Mouse (Mus musculus) layer of hippocampus, postnatal 14 days (tissue): ENCODE data around the gene Pcp4l1. TPM values are rescaled to one million over a fixed set of nuclear protein-coding genes. Genes with fewer than 3 reads are reported as not detected.
A peak's percentile ranks its signal among the peaks of the same experiment; 100 is the strongest.

ENCODE experiments used
- DNase-seq, 2 experiments: peaks; one replicate each; pipeline ENCODE4 v3.0.0; 2021 to 2022; ENCODE audit warnings: low spot score in 2 of 2, mixed read lengths in 1 of 2
- total RNA-seq, 2 experiments: library from RNA; stranded (reverse); gene quantifications; 2 replicates each; pipeline ENCODE4 v1.2.3; 2021

The Pcp4l1 gene
- total RNA-seq, 2 experiments from 2014 or later: 43.1 to 44.4 TPM

DNA sequence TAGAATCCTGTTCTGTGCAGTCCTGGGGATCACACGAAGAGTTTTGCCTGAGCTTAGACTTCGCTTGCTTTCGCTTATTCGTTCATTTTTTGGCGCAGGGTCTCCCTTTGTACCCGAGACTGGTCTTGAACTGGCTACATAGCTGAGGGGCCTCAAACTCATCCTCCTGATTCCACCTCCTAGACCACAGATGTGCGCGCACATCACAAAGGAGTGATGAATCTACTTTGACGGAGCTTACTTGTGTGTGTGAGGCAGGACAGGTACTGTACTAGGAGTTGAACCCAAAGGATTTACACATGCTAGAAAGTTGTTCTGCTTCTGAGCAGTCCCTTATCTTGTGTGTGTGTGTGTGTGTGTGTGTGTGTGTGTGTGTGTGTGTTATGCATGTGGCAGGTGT, 5.2 kb downstream of the Pcp4l1 start:
- DNase-seq: no peak

DNA sequence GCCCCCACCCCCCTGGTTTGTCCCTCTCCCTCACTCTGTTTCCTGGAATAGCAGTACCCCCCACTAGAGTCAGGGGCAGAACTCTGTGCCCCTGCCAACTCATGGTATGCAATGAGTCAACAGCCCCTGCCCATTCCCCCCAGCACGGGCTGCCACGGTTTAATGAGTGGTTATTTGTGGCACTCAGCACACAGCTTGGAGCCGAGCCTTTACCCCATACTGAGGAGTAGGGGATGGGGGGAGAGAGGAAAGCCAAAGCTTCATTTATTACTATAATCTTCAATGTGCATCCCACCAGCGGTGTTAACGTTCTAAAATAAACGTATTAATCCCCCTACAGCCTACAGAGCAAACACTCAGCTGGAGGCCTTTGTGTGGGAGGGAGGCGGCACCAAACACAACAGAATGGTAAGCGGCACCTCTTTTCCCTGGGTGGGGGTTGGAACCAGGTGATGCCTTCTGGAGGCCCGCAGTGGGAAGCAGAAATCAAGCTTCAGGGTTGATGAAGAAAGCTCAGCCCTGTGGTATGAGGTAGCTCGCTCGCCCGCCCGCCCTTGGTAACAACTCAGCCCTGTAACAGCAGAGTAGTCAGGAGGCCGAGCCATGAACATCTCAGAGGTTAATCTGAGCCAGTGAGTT, 6.5 kb downstream of the Pcp4l1 start:
- DNase-seq: no peak

DNA sequence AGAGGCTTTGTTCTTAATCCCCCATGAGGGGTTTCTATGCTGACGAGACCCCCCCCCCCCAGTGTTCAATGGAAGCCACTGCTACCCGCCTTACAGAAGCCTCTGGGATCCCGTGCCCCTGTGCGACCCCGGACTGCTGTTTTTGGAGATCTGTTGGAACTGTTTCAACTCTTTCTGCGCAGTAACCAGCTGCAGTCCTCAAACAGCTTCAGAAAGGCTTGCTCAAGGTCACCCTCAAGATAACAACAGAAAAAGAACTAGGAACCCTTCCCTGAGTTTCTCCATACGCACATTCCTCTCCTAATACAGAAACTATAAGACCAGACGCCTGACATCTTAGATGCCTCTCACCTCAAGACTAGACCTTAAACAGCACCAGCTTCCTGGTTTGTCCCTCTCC, 7.0 kb downstream of the Pcp4l1 start:
- no peak for DNase-seq

DNA sequence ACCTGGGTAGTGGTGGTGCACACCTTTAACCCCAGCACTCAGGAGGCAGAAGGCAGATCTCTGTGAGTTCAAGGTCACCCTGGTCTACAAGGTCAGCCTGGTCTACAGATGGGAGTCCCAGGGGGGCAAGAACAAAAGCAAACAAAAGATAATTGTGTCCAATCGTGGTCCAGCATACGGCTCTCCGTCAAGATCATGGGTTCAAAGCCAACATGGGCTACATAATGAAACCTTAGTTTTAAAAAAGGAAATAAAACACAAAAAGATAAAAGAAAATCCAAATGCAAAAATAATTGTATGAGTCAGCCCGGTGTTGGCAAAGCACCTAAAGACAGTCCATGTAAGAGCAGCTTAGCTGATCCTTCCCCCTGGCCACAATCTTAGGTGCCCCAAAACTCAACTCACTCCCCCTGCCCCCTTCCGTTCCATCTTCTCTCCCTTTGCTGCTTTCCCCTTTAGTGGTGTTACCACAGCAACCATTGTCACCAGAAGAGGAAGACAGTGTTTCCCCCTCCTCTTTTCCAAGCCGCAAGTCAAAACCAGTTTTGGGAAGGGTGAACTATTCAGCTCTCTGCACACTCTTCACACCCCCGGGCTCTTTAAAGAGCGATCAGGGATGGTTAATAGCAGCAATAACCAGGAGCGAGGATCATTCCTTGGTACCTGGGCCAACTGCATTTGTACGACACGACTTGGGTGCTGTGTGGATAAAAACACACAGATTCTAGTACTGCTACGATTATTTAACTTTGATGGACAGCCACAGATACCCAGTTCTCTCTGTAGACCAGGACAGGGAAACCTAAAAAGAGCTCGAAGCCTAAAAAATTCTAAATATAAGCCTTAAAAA, 8.0 kb downstream of the Pcp4l1 start:
- no peak for DNase-seq

DNA sequence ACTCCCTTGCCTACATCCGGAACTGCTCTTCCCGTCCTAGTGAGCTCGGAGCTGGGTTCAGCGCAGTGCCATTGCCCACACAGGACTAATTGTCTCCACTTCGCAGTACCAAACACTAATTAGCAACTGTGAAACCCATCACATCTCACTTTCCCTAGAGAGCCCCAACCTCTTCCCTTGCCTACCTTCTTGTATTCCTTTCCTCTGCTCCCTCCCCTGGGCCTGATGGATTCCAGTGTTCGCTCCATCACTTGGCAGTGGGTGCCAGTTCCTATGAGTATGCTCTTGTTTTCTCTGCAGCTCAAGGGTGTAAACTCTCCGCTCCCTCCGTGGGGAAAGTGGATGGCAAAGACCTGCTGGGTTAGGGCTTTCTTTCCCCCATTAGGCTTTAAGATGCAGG, 10.4 kb downstream of the Pcp4l1 start:
- no peak for DNase-seq

DNA sequence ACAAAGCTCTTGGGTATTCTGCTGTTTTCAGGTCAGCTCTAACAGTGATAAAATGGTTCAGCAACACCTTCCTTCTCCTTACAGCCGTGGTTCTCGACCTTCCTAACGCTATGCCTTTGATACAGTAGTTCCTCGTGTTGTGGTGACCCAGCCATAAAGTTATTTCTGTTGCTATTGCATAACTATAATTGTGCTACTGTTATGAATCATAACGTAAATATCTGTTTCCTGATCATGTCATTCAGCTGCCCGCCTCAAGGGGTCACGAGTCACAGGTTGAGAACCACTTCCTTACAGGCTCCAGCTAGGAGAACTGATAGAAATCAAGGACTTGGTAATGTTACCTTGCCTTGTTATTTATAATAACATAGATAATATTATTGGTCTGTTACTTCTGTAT, 11.8 kb downstream of the Pcp4l1 start:
- DNase-seq: no peak

DNA sequence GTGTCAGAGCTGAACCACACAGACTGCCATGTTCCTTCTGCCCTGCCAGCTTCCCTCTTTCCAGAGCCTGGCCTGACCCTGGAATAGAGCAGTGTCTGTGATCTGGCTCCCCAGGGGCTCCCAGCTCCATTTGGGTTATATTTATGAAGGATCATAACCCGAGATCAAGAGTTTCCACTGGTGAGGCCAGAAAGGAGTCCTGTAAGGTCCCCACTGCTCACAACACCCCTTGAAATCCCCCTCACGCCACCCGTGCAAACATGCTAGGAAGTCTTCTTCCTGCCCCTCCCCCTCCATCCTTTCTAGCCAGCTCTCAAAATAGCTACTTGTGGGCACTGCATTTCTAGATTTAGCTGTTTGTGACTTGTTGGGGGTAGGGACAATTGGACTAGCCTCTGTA, 12.4 kb downstream of the Pcp4l1 start:
- no peak for DNase-seq

DNA sequence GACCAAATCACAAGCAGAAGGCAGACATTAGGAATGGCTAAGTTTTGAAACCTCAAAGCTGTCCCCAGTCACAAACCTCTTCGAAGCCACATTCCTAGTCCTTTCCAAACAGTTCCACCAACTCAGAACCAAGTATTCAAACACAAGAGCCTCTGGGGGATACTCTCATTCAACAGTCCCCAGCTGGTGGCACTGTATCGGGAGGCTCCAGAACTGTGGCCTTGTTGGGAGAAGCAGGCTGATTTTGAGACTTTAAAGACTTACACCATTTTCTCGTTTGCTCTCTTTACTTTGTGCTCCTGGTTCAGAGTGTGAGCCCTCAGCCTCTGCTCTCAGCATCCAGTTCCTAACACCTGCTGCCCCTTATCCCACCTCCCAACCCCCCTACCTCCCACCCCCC, 13.0 kb downstream of the Pcp4l1 start:
- DNase-seq: no peak

DNA sequence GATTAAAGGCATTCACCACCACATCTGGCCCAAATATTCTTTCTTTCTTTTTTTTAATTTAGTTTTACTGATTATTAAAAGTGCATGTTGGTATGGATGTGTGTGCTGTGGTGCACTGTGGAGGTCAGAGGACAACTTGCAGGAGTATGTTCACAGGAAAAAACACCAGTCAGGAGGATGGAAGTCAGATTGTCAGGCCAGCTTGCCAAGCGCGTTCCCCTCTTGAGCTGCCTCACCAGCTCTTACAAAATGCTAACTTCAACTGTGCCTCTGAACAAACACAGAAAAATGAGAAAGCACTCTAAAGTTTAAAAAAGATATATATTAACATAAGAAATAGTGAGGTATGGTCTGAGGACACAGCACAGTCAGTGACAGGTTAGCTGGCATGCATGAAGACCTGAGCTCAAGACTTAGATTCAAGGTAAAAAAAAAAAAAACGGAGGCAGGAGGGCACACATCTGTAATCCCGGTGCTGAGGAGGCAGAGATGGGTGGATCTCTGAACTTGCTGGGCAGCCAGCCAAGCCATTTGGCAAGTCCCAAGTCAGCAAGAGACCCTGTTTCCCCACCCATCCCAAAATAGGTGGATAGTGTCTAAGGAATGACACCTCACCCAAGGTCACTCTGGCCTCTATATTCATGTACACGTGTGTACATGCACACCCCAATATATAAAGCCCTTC, 16.4 kb downstream of the Pcp4l1 start:
- DNase-seq: no peak

DNA sequence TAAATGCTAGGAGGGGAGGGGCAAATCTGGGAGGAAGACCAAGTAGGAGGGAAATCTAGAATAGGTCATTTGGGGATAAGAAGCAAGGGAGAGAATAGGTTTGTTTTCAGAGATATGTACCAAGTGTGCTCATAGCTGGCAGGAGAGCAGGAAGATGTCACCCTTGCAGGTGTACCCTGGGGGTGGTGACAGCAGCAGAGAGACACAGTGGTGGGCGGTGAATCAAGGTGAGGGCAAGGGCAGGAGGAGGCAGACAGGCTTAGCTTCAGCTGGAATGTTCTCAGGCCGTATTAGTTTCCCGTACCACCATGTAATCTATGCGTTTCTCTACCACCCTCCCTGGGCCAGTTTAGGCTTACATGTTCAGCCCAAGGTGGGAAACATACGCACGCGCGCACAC, 23.3 kb downstream of the Pcp4l1 start:
- no peak for DNase-seq

DNA sequence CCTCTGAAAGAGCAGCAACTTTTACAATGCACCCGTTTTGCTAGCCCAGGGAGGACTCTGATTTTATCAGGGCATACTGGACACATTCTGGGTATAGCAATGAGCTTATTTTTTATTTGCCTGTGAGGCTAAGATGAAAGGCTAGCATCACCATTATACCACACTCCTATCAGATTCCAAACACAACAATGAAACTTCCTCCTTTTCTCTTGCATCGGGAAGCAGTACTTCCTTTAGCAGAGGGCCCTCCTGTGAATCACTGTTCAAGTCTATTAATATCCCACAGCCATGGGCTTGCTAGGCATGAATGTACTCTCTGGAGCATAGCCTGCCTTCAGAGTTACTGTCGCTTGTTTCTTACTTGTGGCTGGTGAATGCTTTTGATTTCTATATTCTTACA, 24.9 kb downstream of the Pcp4l1 start:
- no peak for DNase-seq

DNA sequence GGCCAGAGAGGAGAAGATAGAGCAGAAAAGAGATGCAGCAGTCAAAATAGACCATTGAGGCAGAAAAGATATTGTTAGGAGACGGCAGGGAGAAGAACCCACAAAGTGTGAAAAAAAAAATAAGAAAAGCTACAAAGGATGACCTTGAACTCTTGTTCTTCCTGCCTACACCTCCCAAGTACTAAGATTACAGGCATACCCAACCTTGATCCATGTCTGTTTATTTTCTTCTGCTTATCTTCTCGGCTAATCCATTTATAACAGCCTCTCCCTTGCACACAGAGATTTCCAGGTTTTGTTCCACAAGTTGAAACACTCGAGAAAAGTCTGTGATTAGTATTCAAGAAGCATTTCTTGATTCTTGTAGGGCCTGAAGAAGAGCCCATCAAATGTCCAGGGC, 26.2 kb downstream of the Pcp4l1 start:
- no peak for DNase-seq

DNA sequence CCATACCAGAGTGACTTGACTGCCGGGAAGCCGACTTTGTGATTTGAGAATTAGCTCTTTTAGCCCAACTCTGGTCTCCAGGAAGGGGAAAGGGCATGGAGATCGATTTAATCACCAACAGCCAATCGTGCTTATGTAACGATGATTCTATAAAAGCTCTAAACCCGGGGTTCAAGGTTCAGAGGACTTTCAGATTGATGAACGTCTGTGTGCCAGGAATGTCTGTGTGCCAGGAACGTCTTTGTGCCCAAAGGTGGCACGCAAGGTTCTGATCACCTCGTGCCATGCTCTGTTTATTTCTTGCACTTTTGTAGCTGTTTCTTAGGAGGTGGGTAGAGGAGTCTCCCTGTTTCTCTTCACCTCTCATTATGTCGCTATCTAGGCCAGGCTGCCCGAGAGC, 27.2 kb downstream of the Pcp4l1 start:
- DNase-seq: no peak

DNA sequence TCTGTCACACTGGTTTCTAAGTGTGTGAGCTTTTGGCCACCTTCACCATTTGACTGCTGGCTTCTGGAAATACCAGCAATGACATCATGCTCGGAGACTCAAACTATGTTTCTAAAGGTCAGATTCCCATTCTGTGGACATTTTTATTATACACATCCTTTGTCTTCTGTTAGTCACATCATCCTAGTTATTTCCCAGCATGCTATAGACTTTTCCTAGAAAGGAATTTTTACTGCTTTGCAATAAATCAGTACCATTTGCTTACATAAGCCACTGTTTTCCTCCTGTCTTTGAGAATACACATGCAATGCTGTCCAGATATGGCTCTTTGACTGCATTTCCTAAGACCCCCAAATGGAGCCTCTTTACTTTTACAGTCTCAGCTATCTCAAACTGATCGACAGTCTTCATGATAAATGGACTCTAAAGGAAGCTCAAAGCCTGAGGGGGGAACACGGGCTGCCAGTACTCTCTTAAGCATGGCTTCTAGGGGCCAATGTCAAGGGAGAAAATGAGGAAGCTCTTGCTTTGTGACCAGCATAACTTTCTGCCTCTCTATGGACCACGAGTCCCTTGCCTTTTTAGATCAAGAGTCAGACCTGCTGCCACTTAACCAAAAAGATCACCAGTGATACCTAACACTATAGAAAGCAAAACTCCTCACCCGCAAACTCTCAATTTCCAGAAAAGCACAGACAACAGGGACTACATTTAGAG, 30.3 kb downstream of the Pcp4l1 start:
- DNase-seq: no peak

DNA sequence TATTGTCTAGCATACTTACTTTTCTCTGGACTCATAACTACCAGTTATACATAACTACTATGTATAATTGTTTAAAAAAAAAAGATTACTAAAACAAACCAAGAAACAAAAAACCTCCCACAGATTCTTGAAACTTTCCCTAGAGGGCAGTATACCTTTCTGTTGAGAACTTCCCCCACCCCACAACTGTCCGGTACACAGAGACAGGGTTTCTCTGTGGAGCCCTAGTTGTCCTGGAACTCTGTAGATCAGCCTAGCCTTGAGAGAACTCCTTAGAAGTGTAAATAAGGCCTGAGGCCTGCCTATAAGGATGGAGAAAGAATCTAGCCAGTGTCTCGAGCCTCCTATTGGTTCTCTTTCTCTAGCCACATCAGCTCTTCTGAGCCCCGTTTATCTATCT, 31.8 kb downstream of the Pcp4l1 start:
- no peak for DNase-seq

DNA sequence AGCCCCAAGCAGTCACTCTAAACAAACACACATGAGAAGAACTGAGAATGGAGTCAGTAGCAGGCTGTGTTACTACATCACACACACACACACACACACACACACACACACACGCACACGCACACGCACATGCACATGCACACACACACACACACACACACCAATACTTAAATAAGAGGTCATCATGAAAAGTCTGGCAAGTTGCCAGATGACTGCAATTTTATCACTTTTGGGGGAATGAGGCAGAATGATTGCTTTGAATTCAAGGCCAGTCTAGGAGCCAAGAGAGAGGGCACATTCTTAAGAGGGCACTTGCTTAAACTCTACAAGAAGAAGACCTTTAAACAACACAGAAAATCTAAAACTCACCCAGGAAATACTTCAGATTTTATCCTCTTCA, 33.5 kb downstream of the Pcp4l1 start:
- no peak for DNase-seq

DNA sequence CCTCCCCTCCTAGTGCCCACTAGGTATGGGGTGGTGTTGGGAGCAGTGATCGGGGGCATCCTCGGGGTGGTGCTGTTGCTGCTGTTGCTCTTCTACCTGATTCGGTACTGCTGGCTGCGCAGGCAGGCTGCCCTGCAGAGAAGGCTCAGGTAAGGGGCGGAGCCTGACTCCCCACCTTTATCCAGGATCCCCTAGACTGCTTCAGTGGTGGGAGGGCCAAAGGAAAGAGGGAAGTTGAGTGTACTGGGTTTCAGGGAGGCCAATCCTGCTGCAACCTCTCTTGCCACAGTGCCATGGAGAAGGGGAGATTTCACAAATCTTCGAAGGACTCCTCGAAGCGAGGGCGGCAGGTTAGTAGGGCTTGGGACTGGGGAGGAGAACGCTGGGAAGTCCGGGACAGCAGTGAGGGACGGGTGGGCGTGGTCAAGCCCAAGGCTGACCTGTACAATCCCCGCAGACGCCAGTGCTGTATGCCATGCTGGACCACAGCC, 36.5 kb downstream of the Pcp4l1 start:
- no peak for DNase-seq

DNA sequence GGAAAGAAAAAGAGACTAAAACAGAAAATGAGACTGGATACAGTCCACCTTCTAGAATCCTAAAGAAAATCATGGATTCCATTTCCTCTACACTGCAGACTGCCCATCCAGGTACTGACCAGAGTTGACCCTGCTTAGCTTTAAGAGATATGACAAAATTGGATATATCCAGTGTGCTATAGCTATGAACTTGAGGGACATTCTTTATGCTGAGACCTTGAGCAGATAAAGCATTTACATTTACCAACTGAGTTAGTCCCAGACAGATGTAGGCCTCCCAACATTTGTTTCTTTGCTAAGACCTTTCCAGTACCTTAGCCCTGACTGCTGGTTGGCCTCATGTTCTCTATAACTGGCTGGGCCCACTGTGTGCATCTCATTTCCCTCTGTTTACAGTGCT, 38.1 kb downstream of the Pcp4l1 start:
- DNase-seq: no peak

DNA sequence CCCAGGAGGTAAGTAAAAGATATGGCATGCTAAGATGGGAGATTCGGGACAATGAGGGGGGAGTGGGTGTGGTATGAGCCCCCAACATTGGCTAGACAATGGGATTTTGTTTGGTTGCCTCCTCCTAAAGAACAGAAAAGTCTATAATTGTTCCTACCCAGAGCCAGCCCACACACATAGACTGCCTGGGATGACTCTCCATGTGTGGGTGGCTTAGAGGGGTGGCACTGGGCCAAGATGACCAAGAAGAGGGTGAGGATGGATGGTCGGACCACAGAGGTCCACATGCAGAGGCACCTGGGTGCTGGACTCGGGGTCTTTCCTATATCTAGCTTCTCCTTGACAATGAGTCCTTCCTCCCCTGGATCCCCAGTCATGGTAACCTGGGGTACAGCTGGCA, 39.4 kb downstream of the Pcp4l1 start:
- DNase-seq: no peak

DNA sequence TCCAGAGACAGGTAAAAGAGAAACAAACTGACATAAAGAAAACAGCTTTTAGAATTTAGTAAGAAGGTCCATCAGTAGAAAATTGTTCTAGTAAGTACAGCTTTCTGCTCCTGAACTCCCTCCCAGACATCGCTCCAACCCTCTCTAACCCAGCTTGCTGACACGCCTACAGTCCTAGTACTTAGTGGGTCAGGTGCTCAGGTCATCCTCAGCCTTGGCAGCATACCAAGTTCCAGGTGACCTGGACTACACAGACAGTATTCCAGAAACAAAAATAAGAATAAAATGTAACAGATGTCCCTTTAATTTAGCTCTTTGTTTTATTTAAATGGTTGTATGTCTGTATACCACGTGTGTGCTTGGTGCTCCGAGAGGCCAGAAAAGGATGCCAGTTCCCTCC, 44.1 kb downstream of the Pcp4l1 start:
- no peak for DNase-seq

DNA sequence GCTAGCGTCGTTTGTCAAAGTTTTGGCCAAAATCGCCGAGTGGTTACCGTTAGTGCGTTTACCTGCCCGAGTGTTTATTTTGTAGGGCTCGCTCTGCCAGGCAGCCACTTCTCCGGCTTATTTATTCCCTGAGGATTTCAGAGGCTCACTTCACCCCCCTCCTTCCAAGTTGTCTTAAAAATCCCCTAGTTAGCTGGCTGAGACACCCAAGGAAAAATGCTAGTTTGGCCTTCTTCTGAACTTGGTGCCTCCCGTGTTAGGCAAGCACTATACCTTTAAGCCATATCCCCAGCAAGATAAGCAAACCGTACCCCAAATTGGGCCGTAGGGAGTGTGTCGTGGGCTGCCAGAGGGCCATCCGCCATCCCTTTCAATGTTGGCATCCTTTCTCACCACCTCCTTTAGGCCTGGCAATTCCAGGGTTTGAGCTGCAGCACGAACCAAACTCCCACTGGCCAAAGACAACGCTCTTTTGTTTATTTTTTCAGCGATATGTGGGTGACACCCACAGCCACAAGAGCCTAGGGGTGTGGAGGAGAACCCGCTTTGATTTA, 45.2 kb downstream of the Pcp4l1 start:
- DNase-seq: peak; percentile 16 to 22
